Mouse (Mus musculus): ENCODE results near the gene Unc50.

DNA sequence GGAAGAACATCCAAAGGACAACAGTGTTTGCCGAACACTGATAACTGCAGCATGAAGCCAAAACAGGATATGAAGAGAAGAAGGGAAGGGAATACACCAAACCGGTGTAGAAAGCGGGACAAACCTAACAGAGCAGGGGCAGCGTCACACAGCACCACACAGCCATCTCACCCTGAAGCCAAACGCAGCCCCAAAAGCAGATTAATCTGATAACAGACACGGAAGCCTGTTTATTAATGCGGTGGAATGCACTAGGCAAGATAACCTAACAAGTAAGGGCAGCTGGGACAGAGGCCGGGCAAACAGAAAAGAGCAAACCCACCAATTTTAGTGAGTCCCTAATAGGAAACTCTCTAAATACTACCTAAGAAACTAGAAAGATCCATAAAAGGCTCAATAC, 49.8 kb downstream of the Unc50 start:
- TF ChIP-seq POLR2AphosphoS2 (IDR thresholded peaks at IDR 0.05; ENCODE audit: insufficient read length, low read depth) (no peak), E2F4 (IDR thresholded peaks at IDR 0.05; ENCODE audit: insufficient read depth) (no peak), MAX (IDR thresholded peaks at IDR 0.05; ENCODE audit: low read depth) (no peak), POLR2A (IDR thresholded peaks at IDR 0.05; ENCODE audit: insufficient read length, low read depth) (no peak), TCF12 (IDR thresholded peaks at IDR 0.05; ENCODE audit: insufficient read depth, poor library complexity, severe bottlenecking) (no peak), USF1 (IDR thresholded peaks at IDR 0.05; ENCODE audit: low read depth) (no peak), MYOD1 (IDR thresholded peaks at IDR 0.05; ENCODE audit: control insufficient read depth in 1 of 3, insufficient read length in 2 of 3, low read depth in 2 of 3) (no peak), CEBPB (IDR thresholded peaks at IDR 0.05; ENCODE audit: insufficient read depth, poor library complexity, severe bottlenecking) (no peak), TCF3 (IDR thresholded peaks at IDR 0.05; ENCODE audit: insufficient read length, low read depth) (no peak), SRF (IDR thresholded peaks at IDR 0.05; ENCODE audit: control insufficient read depth, insufficient read length, low read depth) (no peak), MYOG (IDR thresholded peaks at IDR 0.05; ENCODE audit: control insufficient read depth in 1 of 3, insufficient read depth in 1 of 3, insufficient read length in 2 of 3, low read depth in 2 of 3) (no peak)
